Mouse (Mus musculus) gonadal fat pad, adult 2 months (tissue): ENCODE data around the gene Sept9. TPM values are rescaled to one million over a fixed set of nuclear protein-coding genes. Genes with fewer than 3 reads are reported as not detected.

Source experiments
- DNase-seq: peaks from one replicate; pipeline ENCODE4 v3.0.0-alpha.2; 2012; ENCODE audit warnings: low read depth
- polyA plus RNA-seq: library from polyadenylated mRNA; depleted of rRNA; stranded (reverse); fragments of >200 nt; gene quantifications from 2 replicates; pipeline ENCODE4 v1.2.3, GENCODE M21; 2012

The Sept9 gene
- polyA plus RNA-seq, 1 experiment, result 35.4 TPM

- DNase-seq, result peak; percentile 81
Measured at GRCm38 (mm10) chr11:117264162-117265021, 64.9 kb downstream of the Sept9 start.

DNA sequence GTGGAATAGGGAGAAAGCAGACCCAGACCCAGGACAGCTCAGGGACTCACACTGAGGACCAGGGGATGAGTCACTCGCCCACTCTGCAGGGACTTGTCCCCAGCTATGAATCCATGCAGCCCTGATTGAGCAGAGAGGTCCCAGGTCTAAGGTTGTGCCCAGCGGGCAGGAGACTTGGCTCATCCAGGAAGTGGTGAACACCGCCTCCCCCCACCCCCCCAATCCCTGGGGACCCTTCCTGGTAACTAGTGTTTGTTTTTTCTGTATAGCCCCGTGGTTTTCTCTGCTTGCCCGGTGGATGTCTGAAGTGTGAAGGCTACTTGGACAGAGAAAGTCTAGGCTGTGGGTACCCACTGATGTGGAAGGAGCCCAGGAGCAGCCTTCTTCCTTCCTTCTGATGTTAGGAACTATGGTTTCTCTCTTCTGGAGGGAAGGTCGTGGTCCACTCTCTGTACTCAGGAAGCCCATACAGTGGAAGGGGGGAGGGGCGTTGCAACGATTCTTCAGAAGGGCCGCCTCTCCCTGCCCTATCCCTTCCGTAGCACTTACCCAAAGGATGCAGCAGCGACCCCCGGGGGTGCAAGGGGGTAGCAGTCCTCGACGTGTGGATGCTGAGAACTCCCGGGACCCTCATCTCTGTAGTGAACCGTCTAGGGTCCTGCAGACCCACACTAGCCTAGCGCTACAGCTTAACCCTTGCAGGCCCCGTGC is 66.0 kb downstream of the Sept9 start:
- DNase-seq, result no peak

DNA sequence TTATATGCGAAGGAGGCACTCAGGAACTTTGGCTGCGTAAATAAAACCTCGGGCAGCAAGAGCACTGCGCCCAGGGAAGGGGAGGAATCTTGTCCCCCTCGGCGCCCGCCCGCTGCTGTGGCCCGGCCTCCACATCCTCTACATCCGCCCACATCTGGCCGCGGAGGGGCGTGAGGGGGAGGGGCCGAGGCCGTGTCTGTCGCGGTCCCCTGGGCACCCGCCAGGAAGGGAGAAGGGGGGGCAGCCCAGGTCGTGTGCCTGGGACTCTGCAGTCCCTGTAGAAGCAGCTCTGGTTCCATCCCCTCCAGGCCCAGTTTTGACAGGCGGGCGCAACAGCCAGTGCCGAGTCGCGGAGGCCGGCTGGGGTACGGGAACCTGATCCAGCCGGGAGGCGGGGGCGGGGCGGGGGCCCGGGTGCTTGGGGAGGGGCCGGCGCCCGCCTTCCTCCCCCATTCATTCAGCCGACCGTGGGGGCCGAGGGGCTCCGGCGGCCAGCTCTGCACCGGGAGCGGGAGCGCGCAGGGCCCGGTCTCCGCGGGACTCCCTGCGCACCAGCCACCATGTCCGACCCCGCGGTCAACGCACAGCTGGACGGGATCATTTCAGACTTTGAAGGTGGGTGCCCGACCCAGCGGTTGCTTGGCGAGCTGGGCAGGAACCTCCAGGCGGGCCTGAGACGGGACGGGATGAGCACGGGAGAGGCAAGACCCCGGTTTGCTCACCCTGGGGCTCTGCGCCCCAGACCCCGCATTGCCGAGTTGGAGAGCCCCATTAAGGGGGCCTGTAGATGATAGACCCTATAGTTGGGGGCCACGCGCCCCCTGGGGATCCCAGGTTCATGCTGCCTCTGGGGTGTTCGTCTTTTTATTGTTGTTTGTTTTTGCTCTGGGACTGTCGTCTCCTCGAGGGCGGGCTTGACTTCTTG is 66.8 kb downstream of the Sept9 start:
- no peak for DNase-seq

DNA sequence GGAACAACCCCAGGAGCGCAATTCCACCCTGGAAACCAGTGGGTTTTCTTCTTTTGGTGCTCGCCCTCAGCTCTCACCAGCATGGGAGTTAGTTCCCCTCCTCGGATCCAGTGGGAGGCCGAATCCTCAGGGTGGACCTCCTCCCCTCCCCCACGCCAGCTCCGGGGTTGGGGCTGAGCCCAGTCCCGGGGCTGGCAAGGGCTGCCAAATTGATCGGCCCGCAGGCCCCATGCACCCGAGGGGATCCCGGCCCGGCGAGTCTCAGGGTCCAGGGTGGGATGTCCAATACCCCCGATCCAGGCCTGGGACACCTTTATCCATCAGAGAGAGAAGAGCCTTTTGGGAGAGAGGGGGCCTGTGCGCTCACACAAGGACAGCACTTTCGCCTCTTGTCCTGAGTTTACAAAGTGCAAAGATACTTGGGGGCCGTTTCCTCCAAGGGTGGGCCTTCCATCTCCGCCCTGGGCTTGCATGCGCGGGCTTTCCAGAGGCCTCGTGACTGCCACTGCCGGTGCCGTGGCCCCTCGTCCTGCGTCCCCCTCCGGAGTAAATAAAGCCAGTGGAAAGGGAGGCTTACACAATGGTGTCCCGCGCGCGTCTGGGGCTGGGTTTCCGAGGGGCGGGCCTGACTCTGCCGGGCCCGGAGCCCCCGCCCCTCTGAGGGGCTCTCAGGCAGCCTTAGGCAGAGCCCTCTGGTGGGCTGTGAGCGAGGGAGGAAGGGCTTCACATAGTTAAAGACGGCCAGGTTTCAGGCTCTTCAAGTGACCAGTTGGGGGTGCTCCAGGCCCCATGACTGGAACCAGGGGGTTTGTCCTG is 67.7 kb downstream of the Sept9 start:
- no peak for DNase-seq

GRCm38 (mm10) chr11:117267828-117268227 is 68.4 kb downstream of the Sept9 start:
- DNase-seq, result no peak

DNA sequence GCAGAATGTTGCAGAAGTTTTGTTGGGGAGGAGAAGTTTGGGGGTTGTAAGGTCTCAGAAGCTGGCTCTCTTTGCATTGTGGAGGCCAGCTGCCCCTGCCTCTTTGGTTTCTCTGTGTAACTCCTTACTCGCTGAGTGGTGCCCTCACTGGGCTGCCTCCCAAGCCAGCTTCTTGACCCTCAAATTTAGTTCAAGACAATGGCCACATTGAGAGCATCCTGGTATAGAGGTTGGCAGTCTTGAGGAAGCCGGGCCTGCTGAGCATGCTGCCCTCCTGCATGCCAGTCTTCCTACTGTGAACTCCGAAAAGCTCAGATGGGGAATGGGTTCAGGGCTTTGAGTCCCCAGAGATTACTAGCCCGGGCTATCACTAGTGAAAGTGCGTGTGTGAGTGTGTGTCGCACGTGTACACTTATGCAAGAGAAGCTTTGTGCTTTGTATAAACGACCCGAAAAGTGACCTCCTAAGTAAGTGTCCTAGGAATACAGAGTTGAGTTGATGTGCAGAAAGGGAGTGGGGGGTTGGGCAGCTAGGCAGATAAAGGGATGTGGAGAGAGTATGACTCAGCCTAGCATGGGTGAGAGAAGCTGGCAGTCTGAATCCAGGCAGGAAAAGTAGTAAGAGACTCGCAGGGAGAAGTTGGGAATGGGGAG is 69.0 kb downstream of the Sept9 start:
- no peak for DNase-seq

- DNase-seq, result no peak
Measured at GRCm38 (mm10) chr11:117269053-117269702, 69.7 kb downstream of the Sept9 start.

- DNase-seq, result no peak
Measured at GRCm38 (mm10) chr11:117269946-117270345, 70.5 kb downstream of the Sept9 start.

DNA sequence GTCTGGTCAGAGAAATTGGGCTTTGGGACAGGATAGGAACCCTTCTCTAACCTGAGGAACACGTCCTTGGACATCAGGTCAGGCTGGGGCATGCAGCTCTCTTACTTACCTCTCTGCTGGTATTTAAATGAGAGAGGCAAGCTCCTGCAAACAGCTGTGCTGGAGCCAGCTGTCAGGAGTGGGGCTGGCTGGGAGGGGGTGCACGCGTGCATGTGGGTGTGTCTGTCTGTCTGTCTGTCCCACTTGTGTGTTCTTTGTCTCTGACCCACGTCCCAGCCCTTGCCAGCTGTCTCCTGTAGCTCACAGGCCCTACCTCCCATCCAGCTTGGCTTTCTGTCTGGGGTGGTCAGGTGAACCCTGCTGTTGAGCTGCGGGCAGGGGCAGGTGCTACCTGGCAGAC is 75.5 kb downstream of the Sept9 start:
- DNase-seq, result no peak

- DNase-seq, result peak; percentile 31
Measured at GRCm38 (mm10) chr11:117275999-117276398, 76.5 kb downstream of the Sept9 start.

DNA sequence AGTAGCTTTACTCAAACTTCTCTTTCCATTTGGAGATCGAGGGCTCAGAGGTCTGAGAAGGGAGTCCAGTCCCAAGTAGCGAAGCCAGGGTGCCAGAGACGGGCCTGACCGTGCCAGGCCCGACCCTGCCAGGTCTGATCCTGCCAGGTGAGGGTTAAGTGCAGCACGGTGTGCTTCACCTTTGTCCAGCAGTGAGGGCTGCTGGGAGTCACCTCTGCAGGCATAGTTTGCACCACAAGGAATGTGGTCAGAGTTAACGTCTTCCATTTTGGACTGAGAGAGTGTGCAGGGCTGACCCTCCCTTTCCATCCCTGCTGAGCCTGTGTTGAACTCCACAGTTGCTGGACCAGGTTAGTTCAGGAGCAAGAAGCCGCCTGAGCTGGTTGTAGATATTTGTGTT is 77.5 kb downstream of the Sept9 start:
- no peak for DNase-seq

DNA sequence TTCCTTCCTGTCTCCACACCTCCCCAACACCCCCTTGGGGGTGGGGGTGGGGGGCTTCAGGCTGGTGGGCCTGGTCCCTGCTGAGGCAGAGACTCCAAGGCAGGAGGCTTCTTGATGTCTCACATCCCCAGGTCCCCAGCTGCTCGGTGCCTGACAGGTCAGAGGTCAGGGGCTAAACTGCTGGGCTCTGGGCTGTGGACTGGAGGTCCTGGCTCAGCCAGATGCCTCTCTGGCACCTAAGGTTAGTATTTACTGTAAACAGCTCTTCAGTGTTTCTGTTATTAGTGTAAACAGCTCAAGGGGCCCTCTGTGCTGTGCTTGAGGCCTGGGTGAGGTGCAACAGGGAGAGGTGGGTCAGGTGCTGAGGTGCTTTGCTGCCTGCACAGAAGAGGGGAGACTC is 78.7 kb downstream of the Sept9 start:
- no peak for DNase-seq

GRCm38 (mm10) chr11:117278514-117278913 is 79.1 kb downstream of the Sept9 start:
- DNase-seq, result no peak

GRCm38 (mm10) chr11:117279993-117280392 is 80.5 kb downstream of the Sept9 start:
- no peak for DNase-seq

DNA sequence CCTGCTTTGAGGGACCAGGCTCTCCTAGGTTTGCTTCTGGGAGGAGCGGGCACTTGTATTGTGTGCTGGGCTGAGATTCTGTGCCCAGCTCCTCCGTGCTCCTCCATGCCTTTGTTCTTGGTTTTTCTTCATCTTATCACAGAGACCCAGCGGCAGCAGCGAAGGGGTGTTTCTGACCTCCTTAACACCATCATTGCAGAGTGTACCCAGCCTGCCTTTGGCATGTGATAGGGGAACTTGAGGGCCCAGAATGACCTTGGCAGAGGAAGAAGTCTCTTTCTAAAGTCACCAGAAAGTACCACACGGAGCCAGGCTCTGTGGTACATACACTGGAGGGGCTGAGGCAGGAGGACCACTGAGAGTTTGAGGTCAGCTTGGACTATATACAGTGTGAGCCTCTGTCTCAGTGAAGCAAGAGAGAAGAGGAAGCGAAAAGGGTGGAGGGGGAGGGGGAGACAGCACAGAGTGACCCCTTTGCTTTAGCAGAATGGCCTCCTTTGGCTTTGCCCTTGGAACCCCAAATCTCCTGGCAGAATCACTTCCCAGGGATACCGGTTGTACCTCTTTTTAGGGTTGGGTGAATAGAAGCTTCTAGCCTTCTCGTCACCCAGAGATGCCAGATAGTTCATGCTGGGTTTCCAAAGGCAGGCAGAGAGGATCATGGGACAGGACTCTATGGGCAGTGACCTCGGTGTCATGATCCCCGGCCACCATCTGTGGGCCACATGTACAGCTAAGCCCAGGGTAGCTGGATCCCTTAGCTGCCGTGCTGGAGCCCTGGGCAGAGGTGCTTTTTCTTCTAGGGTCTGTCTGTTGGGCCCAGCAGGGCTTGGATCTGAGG is 83.8 kb downstream of the Sept9 start:
- DNase-seq, result no peak

GRCm38 (mm10) chr11:117283889-117284450 is 84.5 kb downstream of the Sept9 start:
- no peak for DNase-seq

- DNase-seq, result no peak
Measured at GRCm38 (mm10) chr11:117284721-117285605, 85.5 kb downstream of the Sept9 start.

DNA sequence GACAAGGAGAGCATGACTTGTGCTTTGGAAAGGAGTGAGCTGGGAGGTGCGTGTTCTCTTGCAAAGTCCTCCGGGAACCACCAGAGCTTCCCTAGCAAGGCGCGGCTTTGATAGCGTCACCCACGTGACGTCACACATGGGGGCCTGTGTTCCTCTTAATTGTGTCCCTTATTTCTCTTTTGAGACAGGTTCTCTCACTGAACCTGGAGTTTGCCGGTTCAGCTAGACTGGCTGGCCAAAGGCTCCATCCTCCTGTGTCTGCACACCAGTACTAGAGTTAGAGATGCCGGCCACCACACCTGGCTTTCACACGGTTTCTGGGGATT is 86.1 kb downstream of the Sept9 start:
- DNase-seq, result no peak
